Mouse (Mus musculus) midbrain, embryonic 16.5 days (tissue): Measurements from ENCODE around the gene Hsdl1. TPM values are rescaled to one million over a fixed set of nuclear protein-coding genes. Genes with fewer than 3 reads are reported as not detected.

Experiments
- ATAC-seq: fragments of 200-750 bp; cut with Nextera tagmentation; 2 replicates; pipeline ENCODE4 v1.8.0; 2017; ENCODE audit warnings: moderate TSS enrichment
- H3K27ac ChIP-seq: fragments of 300-500 bp; sonication (generic); 2 replicates; pipeline ENCODE4 v1.5.1; 2014; ENCODE audit warnings: mild to moderate bottlenecking, low read length, mixed read lengths
- H3K27me3 ChIP-seq: fragments of 300-500 bp; sonication (generic); 2 replicates; pipeline ENCODE4 v1.6.1; 2014; ENCODE audit warnings: low read depth, low read length, mixed read lengths; ENCODE audit not compliant: control insufficient read depth, insufficient read depth
- H3K36me3 ChIP-seq: fragments of 300-500 bp; sonication (generic); 2 replicates; pipeline ENCODE4 v1.6.1; 2014; ENCODE audit warnings: mild to moderate bottlenecking, low read length, moderate library complexity, mixed read lengths; ENCODE audit not compliant: control insufficient read depth, insufficient read depth
- H3K4me1 ChIP-seq: fragments of 300-500 bp; sonication (generic); 2 replicates; pipeline ENCODE4 v1.6.1; 2014; ENCODE audit warnings: mild to moderate bottlenecking, low read length, mixed read lengths; ENCODE audit not compliant: control insufficient read depth, insufficient read depth
- H3K4me2 ChIP-seq: fragments of 300-500 bp; sonication (generic); 2 replicates; pipeline ENCODE4 v1.6.1; 2014; ENCODE audit warnings: mild to moderate bottlenecking, low read length, mixed read lengths
- H3K4me3 ChIP-seq: fragments of 300-500 bp; sonication (generic); 2 replicates; pipeline ENCODE4 v1.5.1; 2014; ENCODE audit warnings: low read depth, mild to moderate bottlenecking, low read length, moderate library complexity, mixed read lengths
- H3K9ac ChIP-seq: fragments of 300-500 bp; sonication (generic); 2 replicates; pipeline ENCODE4 v1.6.1; 2014; ENCODE audit warnings: low read depth, low read length, mixed read lengths
- H3K9me3 ChIP-seq: fragments of 300-500 bp; sonication (generic); replicated peaks from 2 replicates; pipeline ENCODE4 v1.6.1; 2014; ENCODE audit warnings: mild to moderate bottlenecking, low read length, mixed read lengths; ENCODE audit not compliant: control insufficient read depth, poor library complexity, severe bottlenecking
- WGBS: fragments of 180-500 bp; shearing (Covaris S2); extraction: QIAGEN DNeasy Blood & Tissue Kit; methylation state at CpG from one replicate; pipeline ENCODE4 v1.1.7; 2014; 5-methylcytosine and 5-hydroxymethylcytosine counted together
- polyA plus RNA-seq: library from polyadenylated mRNA; unstranded; fragments of >200 nt; fragmentation: Nextera tagmentation; extraction: Ambion mirVana; gene quantifications from 2 replicates; pipeline ENCODE4 v1.2.1, GENCODE M21; 2015

The Hsdl1 gene
- polyA plus RNA-seq, 1 experiment from 2014 or later, result 197 TPM

DNA sequence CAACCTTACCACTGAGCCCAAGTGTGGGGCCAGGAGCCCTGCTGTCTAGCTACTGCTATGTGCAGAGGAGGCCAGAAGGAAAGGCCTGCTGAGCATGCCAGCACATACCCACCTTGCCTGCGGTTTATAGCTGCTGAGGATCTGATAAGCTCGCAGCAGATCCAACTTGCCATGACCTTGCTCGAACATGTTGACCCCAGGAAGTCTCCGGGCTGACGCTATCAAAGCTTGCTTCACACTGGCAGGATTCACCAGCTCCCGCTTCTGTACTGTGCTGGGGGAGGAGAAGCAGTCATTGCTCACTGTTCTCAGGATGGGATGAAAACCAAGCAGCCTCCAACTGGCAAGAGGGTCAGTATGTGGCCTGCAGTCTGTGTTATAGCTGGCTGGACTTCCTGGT lies 44.0 kb downstream of the Hsdl1 start:
- Histone ChIP-seq H3K9ac (no peak overlapping the region), H3K4me2 (no peak overlapping the region), H3K27me3 (no peaks in the 10 kb centered on the region), H3K36me3 (peaks cover 40% of the 10 kb centered on the region), H3K4me1 (no peaks in the 10 kb centered on the region), H3K9me3 (no peaks in the 10 kb centered on the region), H3K27ac (no peak overlapping the region), H3K4me3 (no peak overlapping the region)
- ATAC-seq, result no peak
- 95% methylated on average over 6 of the region's 6 CpGs for WGBS

DNA sequence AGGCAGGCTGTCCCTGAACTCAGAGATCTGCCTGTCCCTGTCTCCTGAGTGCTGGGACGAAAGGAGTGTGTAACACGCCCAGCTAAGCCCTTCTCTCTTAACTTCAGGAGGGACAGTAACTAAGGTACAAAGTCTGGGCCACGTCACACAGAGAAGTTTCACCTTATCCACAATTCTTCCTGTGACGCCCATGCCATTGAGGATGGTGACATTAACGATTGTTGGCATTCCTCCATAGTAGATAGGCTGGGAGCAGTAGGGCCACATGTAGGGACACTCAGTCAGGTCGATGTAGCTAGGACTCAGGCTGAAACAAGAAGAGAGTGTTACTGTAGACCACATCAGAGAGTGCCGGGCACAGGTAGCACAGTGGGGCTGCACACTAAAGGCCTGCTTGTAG lies 46.2 kb downstream of the Hsdl1 start:
- no peak overlapping the region for H3K4me3 ChIP-seq
- no peaks in the 10 kb centered on the region for H3K4me1 ChIP-seq
- H3K27me3 ChIP-seq, result no peaks in the 10 kb centered on the region
- H3K9ac ChIP-seq, result no peak overlapping the region
- H3K36me3 ChIP-seq, result peaks cover 44% of the 10 kb centered on the region
- ATAC-seq, result no peak
- no peak overlapping the region for H3K27ac ChIP-seq
- H3K4me2 ChIP-seq, result no peak overlapping the region
- WGBS, result 95% methylated on average over 7 of the region's 7 CpGs
- no peaks in the 10 kb centered on the region for H3K9me3 ChIP-seq

- Histone ChIP-seq H3K4me3 (no peak overlapping the region), H3K4me1 (no peaks in the 10 kb centered on the region), H3K4me2 (no peak overlapping the region), H3K27me3 (no peaks in the 10 kb centered on the region), H3K9me3 (no peaks in the 10 kb centered on the region), H3K36me3 (peaks cover 43% of the 10 kb centered on the region), H3K27ac (no peak overlapping the region), H3K9ac (no peak overlapping the region)
- no peak for ATAC-seq
- WGBS, result 77% methylated on average over 7 of the region's 7 CpGs
Measured at GRCm38 (mm10) chr8:119520102-119520501, 54.9 kb downstream of the Hsdl1 start.

- H3K36me3 ChIP-seq, result peaks cover 34% of the 10 kb centered on the region
- H3K27ac ChIP-seq, result no peak overlapping the region
- no peaks in the 10 kb centered on the region for H3K27me3 ChIP-seq
- H3K9ac ChIP-seq, result no peak overlapping the region
- no peaks in the 10 kb centered on the region for H3K9me3 ChIP-seq
- no peak overlapping the region for H3K4me3 ChIP-seq
- ATAC-seq, result no peak
- no peaks in the 10 kb centered on the region for H3K4me1 ChIP-seq
- no peak overlapping the region for H3K4me2 ChIP-seq
- WGBS, result 46% methylated on average over 5 of the region's 5 CpGs
Measured at GRCm38 (mm10) chr8:119516674-119517073, 58.3 kb downstream of the Hsdl1 start.

GRCm38 (mm10) chr8:119515767-119516166 lies 59.2 kb downstream of the Hsdl1 start:
- Histone ChIP-seq H3K27me3 (no peaks in the 10 kb centered on the region), H3K9me3 (no peaks in the 10 kb centered on the region), H3K4me2 (no peak overlapping the region), H3K4me1 (peaks cover 3% of the 10 kb centered on the region; the same call in 1 of the 2 replicates), H3K27ac (no peak overlapping the region), H3K36me3 (peaks cover 27% of the 10 kb centered on the region), H3K4me3 (no peak overlapping the region), H3K9ac (no peak overlapping the region)
- no peak for ATAC-seq
- WGBS, result 28% methylated on average over 3 of the region's 3 CpGs

DNA sequence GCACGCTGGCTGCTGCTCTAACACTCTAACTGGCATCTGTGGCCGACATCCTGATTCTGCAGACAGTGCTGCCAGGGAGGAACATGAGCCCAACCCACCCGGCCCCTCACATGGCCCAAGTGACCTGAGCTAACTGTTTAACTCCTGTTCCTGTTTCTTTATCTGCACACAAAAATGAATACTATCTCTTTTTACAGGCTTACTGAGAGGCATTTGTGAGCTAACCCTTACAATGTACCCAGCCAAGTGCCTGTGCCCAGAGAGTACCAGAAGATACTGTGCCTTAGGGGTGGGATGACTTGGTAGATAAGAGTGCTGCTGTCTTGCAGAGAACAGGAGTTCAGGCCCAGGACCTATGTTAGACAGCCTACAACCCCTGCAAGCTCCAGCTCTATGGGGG lies 60.0 kb downstream of the Hsdl1 start:
- peaks cover 29% of the 10 kb centered on the region for H3K36me3 ChIP-seq
- no peaks in the 10 kb centered on the region for H3K9me3 ChIP-seq
- H3K4me3 ChIP-seq, result no peak overlapping the region
- H3K27me3 ChIP-seq, result no peaks in the 10 kb centered on the region
- 82% methylated on average over 3 of the region's 3 CpGs for WGBS
- no peak overlapping the region for H3K27ac ChIP-seq
- ATAC-seq, result no peak
- H3K9ac ChIP-seq, result no peak overlapping the region
- no peak overlapping the region for H3K4me2 ChIP-seq
- peaks cover 3% of the 10 kb centered on the region; the same call in 1 of the 2 replicates for H3K4me1 ChIP-seq

- H3K4me2 ChIP-seq, result no peak overlapping the region
- no peaks in the 10 kb centered on the region for H3K9me3 ChIP-seq
- no peak overlapping the region for H3K27ac ChIP-seq
- 95% methylated on average over 4 of the region's 4 CpGs for WGBS
- no peak overlapping the region for H3K4me3 ChIP-seq
- H3K36me3 ChIP-seq, result peaks cover 34% of the 10 kb centered on the region
- no peak for ATAC-seq
- H3K9ac ChIP-seq, result no peak overlapping the region
- H3K27me3 ChIP-seq, result no peaks in the 10 kb centered on the region
- H3K4me1 ChIP-seq, result peaks cover 3% of the 10 kb centered on the region; the same call in 1 of the 2 replicates
Measured at GRCm38 (mm10) chr8:119513405-119513804, 61.6 kb downstream of the Hsdl1 start.

Other genes with a start within 250 kb of the Hsdl1 start
- gene Hsbp1, start 230.7 kb downstream of the Hsdl1 start, polyA plus RNA-seq, result 860 and 970 TPM in 2 replicates
- 13.9 and 15.0 TPM in 2 replicates for gene Mlycd, start 180.3 kb downstream of the Hsdl1 start, polyA plus RNA-seq
- 0.45 TPM in 2 replicates for gene Osgin1, start 141.1 kb downstream of the Hsdl1 start, polyA plus RNA-seq
- gene Necab2, start 128.5 kb downstream of the Hsdl1 start, polyA plus RNA-seq, result 65.7 and 85.9 TPM in 2 replicates
- gene Slc38a8, start 73.5 kb downstream of the Hsdl1 start, polyA plus RNA-seq, result 0.12 TPM in 1 of 2 replicates, not detected in the other
- 51.4 and 61.3 TPM in 2 replicates for gene Mbtps1, start 16.4 kb downstream of the Hsdl1 start, polyA plus RNA-seq
- gene Dnaaf1, start 52 bp upstream of the Hsdl1 start, polyA plus RNA-seq, result 0.75 and 0.83 TPM in 2 replicates
- gene Taf1c, start 30.0 kb upstream of the Hsdl1 start, polyA plus RNA-seq, result 14.3 and 14.6 TPM in 2 replicates
- gene Adad2, start 37.6 kb upstream of the Hsdl1 start, polyA plus RNA-seq, result 0.10 and 0.19 TPM in 2 replicates
- gene Kcng4, start 60.5 kb upstream of the Hsdl1 start, polyA plus RNA-seq, result 0.26 and 1.6 TPM in 2 replicates
- gene Wfdc1, start 91.2 kb upstream of the Hsdl1 start, polyA plus RNA-seq, result 6.0 and 6.3 TPM in 2 replicates
- gene Atp2c2, start 124.8 kb upstream of the Hsdl1 start, polyA plus RNA-seq, result 0.18 and 0.20 TPM in 2 replicates
- 10.9 and 12.2 TPM in 2 replicates for gene Tldc1, start 203.2 kb upstream of the Hsdl1 start, polyA plus RNA-seq